Comparison of ENCODE assay signal across 19 mouse cellular contexts in the genomic region with DNA sequence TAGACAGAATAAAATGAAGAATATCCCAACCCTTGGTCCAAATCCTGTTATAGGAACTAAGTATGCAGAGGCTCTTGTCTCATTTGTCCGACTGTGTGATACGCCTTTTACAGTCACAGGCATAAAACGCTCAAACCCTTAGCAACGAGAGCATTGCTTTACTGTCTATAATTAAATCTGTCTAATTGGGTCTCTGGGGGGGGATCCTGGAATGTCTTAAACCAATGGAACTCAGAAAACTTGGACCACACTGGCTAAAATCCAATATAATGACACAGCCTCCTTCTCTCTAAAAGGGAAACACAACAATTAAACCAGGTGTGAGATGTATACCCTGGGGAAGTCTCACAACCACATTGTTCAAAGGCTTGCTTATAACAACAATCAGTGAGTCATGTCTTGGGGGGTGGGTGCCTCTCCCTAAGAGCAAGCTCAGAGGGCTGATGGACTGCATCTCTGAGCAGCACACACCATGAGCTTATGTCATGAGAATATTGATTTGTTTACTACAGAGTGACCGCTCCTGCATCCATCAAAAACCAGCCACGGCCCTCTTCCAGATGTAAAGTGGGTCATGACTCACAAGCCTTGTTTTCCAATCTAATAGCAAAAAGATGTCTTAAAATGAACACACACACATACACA.
DNase-seq lines count a peak whose midpoint lies in the region; ATAC-seq and TF ChIP-seq lines count a peak whose summit lies in the region.
"Had no signal": no experiment of that assay in that cellular context is flagged by ENCODE, and none has a peak within 500 bp of the region (broad histone marks: within the 10 kb centered on the region; RNA-seq: fewer than 3 reads in every experiment).

No protein-coding gene starts in this region.

- no peak overlapping the region for H3K4me2 ChIP-seq in midbrain, postnatal 0 days (ENCODE audit: low read depth, low read length, poor library complexity, severe bottlenecking)
- H3K4me2 ChIP-seq: hindbrain, embryonic 15.5 days; limb, embryonic 13.5 days had no signal

- WGBS in midbrain, postnatal 0 days: 68% methylated on average over 6 of the region's 6 CpGs

- no peak overlapping the region for H3K9ac ChIP-seq in midbrain, postnatal 0 days (replicated peaks; ENCODE audit: low read length, poor library complexity, severe bottlenecking)
- H3K9ac ChIP-seq: hindbrain, embryonic 15.5 days; limb, embryonic 13.5 days; liver, embryonic 14.5 days had no signal

- no peak for TF ChIP-seq CTCF in layer of hippocampus, adult 2 months (conservative IDR thresholded peaks at IDR 0.05)
- TF ChIP-seq CTCF in midbrain, postnatal 0 days (IDR thresholded peaks at IDR 0.05): no peak

- no peak for DNase-seq in layer of hippocampus, adult 2 months (ENCODE audit: low spot score in 2 of 2)
- no peak for DNase-seq in layer of hippocampus, adult 8-10 months (ENCODE audit: low spot score in 2 of 2)
- peak; percentile 77 for DNase-seq in NIH3T3 (ENCODE audit: low read depth)
- DNase-seq in midbrain, postnatal 0 days (ENCODE audit: low spot score): peak; percentile 42
- DNase-seq in right cerebral cortex, postnatal 25 days: no peak
- DNase-seq in layer of hippocampus, postnatal 14 days (ENCODE audit: low spot score in 2 of 2): no peak
- DNase-seq: adrenal gland, adult 8-10 months; cerebellum, postnatal 25 days; gastrocnemius, postnatal 25 days; kidney, adult 18-20 months; kidney, postnatal 10 days; layer of hippocampus, adult 9-11 months; retina, postnatal 1 day; thymus, adult 2 months had no signal

- ATAC-seq in midbrain, postnatal 0 days (ENCODE audit: low FRiP score): no peak
- ATAC-seq in megakaryocyte progenitor cell, adult 5-6 weeks (replicated peaks; ENCODE audit: poor library complexity): no peak

- H3K27ac ChIP-seq in layer of hippocampus, adult 2 months: 0 out of 2 replicates have a peak overlapping the region, but pooled peaks have one; percentile 7
- H3K27ac ChIP-seq in brown adipose tissue, adult 24 weeks (replicated peaks; ENCODE audit: low read depth, low read length): 0 out of 2 replicates have a peak overlapping the region, but pooled peaks have one; percentile 8
- H3K27ac ChIP-seq in midbrain, postnatal 0 days (ENCODE audit: low read depth, low read length): no peak overlapping the region
- H3K27ac ChIP-seq: hindbrain, embryonic 15.5 days; limb, embryonic 13.5 days; liver, embryonic 14.5 days had no signal

- no peak overlapping the region for H3K4me3 ChIP-seq in layer of hippocampus, adult 2 months
- H3K4me3 ChIP-seq in brown adipose tissue, adult 24 weeks (ENCODE audit: insufficient read depth, low read depth, low read length): no peak overlapping the region
- H3K4me3 ChIP-seq in midbrain, postnatal 0 days (ENCODE audit: low read depth, low read length): no peak overlapping the region
- H3K4me3 ChIP-seq: hindbrain, embryonic 15.5 days; limb, embryonic 13.5 days had no signal

- H3K27me3 ChIP-seq in midbrain, postnatal 0 days (ENCODE audit: insufficient read depth, low read length): no peaks in the 10 kb centered on the region
- H3K27me3 ChIP-seq: hindbrain, embryonic 15.5 days; limb, embryonic 13.5 days had no signal

- H3K9me3 ChIP-seq in midbrain, postnatal 0 days (ENCODE audit: low read length): no peaks in the 10 kb centered on the region
- H3K9me3 ChIP-seq: hindbrain, embryonic 15.5 days; limb, embryonic 13.5 days had no signal

- H3K36me3 ChIP-seq in midbrain, postnatal 0 days (ENCODE audit: insufficient read depth, low read length): peaks cover 12% of the 10 kb centered on the region

- H3K4me1 ChIP-seq in brown adipose tissue, adult 24 weeks (ENCODE audit: control insufficient read depth, insufficient read depth, insufficient read length, low read length): peaks cover 26% of the 10 kb centered on the region
- H3K4me1 ChIP-seq in midbrain, postnatal 0 days (ENCODE audit: insufficient read depth, low read length): no peaks in the 10 kb centered on the region

Comparison
In these comparisons a context has a peak if more than half of its experiments do, and no peak if none do; other contexts are left out.
1. DNase-seq: peak in NIH3T3 (single experiment) and midbrain, postnatal 0 days (single experiment); none in layer of hippocampus, adult 2 months (0 of 2), layer of hippocampus, adult 8-10 months (0 of 2), right cerebral cortex, postnatal 25 days (single experiment) and layer of hippocampus, postnatal 14 days (0 of 2).